8 mouse cellular contexts compared by ENCODE assay signal in the genomic region with DNA sequence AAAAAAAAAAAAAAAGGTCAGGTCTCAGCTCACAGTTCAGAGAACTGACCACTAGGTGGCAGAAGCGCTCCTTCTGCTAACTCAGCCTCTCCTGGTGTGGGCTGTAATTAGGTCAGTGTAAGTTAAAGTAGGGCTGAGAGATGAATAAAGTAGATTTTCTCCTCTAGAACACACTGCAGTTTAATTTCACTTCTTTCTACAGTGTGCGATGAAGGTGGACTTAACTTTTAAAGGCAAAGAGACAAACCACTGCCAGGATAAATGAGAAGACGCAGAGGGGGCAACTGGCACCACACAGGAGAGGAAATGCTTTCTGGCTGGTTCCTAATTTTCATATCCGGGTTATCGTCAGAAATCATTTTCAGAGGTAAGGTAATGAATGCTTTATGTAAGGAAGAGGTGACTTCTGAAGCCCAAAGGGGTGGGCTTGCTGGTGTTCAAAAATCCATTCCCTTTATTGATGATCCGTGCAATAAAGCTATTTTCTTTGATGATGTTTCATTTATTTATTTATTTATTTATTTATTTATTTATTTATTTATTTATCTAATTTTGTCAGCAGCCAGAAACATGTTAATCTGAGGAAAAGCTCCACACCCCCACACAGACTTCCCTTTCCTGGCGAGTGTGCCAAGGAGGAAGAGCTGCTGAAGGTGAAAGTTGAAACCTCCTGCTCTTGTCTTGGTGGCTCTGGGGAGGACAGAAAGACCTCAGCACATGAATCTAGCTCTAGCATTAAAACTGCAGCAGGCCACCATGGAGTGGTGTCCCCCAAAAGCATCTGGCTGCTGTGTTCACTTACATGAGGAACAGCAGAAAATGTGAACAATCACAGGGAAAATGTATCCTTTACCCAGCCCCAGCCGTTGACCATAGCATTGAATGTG.
DNase-seq lines count a peak whose midpoint lies in the region; ATAC-seq and TF ChIP-seq lines count a peak whose summit lies in the region.

No protein-coding gene starts in this region.

- TF ChIP-seq CTCF in G1E (IDR thresholded peaks at IDR 0.05; ENCODE audit: low read depth, low read length): peak; percentile 42; the same call in 1 of the 2 replicates
- peak; percentile 99 for TF ChIP-seq CTCF in layer of hippocampus, adult 2 months (conservative IDR thresholded peaks at IDR 0.05)
- peak; percentile 77 for TF ChIP-seq CTCF in lung, adult 2 months (IDR thresholded peaks at IDR 0.05; ENCODE audit: insufficient read depth, low read length)

- no peaks in the 10 kb centered on the region for H3K36me3 ChIP-seq in G1E (replicated peaks)
- H3K36me3 ChIP-seq in forebrain, embryonic 15.5 days: no peaks in the 10 kb centered on the region
- no peaks in the 10 kb centered on the region for H3K36me3 ChIP-seq in neural tube, embryonic 15.5 days

- peak; percentile 1 for DNase-seq in G1E (ENCODE audit: low spot score)
- peak; percentile 76 for DNase-seq in cerebellum, adult 11 months
- peak; percentile 88 for DNase-seq in heart, postnatal 4 days
- peak; percentile 67 to 75 for DNase-seq in layer of hippocampus, adult 2 months (ENCODE audit: low spot score in 2 of 2)
- peak; percentile 43 for DNase-seq in lung, adult 2 months
- peak; percentile 88 for DNase-seq in testis, postnatal 10 days (ENCODE audit: low spot score)

- no peaks in the 10 kb centered on the region for H3K9me3 ChIP-seq in G1E (replicated peaks)
- H3K9me3 ChIP-seq in forebrain, embryonic 15.5 days: no peaks in the 10 kb centered on the region
- H3K9me3 ChIP-seq in neural tube, embryonic 15.5 days (replicated peaks): no peaks in the 10 kb centered on the region

- no peaks in the 10 kb centered on the region for H3K27me3 ChIP-seq in G1E (ENCODE audit: insufficient read depth, low read length)
- H3K27me3 ChIP-seq in forebrain, embryonic 15.5 days: no peaks in the 10 kb centered on the region
- H3K27me3 ChIP-seq in neural tube, embryonic 15.5 days (replicated peaks): no peaks in the 10 kb centered on the region

- no peaks in the 10 kb centered on the region for H3K4me1 ChIP-seq in G1E (ENCODE audit: insufficient read depth, low read depth, low read length)
- H3K4me1 ChIP-seq in forebrain, embryonic 15.5 days: peaks cover 8% of the 10 kb centered on the region
- H3K4me1 ChIP-seq in lung, adult 2 months (ENCODE audit: control insufficient read depth, insufficient read depth, low read length): no peaks in the 10 kb centered on the region
- H3K4me1 ChIP-seq in neural tube, embryonic 15.5 days: peaks cover 7% of the 10 kb centered on the region

- peak; percentile 57 for ATAC-seq in G1E (ENCODE audit: extremely low read depth, insufficient number of reproducible peaks, low FRiP score, poor library complexity, severe bottlenecking)
- peak; percentile 97 for ATAC-seq in forebrain, embryonic 15.5 days (replicated peaks)
- peak; percentile 94 for ATAC-seq in neural tube, embryonic 15.5 days (ENCODE audit: low FRiP score)

- no peak overlapping the region for H3K4me3 ChIP-seq in G1E (ENCODE audit: low read depth, low read length)
- no peak overlapping the region for H3K4me3 ChIP-seq in forebrain, embryonic 15.5 days
- H3K4me3 ChIP-seq in layer of hippocampus, adult 2 months: peak overlapping the region; percentile 46
- H3K4me3 ChIP-seq in lung, adult 2 months (replicated peaks; ENCODE audit: extremely low read depth, low read depth, low read length): no peak overlapping the region
- H3K4me3 ChIP-seq in neural tube, embryonic 15.5 days (replicated peaks): peak overlapping the region; percentile 23; the same call in 1 of the 2 replicates

- H3K9ac ChIP-seq in forebrain, embryonic 15.5 days (replicated peaks): no peak overlapping the region
- H3K9ac ChIP-seq in neural tube, embryonic 15.5 days (replicated peaks): no peak overlapping the region; the same call in 1 of the 2 replicates

- no peak for TF ChIP-seq POLR2A in lung, adult 2 months (IDR thresholded peaks at IDR 0.05; ENCODE audit: borderline replicate concordance, extremely low read depth, low read depth, low read length)

- H3K4me2 ChIP-seq in forebrain, embryonic 15.5 days (replicated peaks): peak overlapping the region; percentile 17; the same call in 1 of the 2 replicates
- H3K4me2 ChIP-seq in neural tube, embryonic 15.5 days: peak overlapping the region; percentile 43

- 40% methylated on average over 8 of the region's 8 CpGs for WGBS in forebrain, embryonic 15.5 days
- WGBS in lung, adult 2 months: 30% methylated on average over 8 of the region's 8 CpGs
- 41% methylated on average over 8 of the region's 8 CpGs for WGBS in neural tube, embryonic 15.5 days

- no peak overlapping the region; the same call in 1 of the 2 replicates for H3K27ac ChIP-seq in forebrain, embryonic 15.5 days (replicated peaks)
- H3K27ac ChIP-seq in layer of hippocampus, adult 2 months: peak overlapping the region; percentile 76
- peak overlapping the region; percentile 54; the same call in 1 of the 2 replicates for H3K27ac ChIP-seq in neural tube, embryonic 15.5 days (replicated peaks)

Comparison
In these comparisons a context has a peak if more than half of its experiments do, and no peak if none do; other contexts are left out.
1. DNase-seq: peak in every context shown above with its lines; median percentile 88 in heart, postnatal 4 days; 88 in testis, postnatal 10 days; 76 in cerebellum, adult 11 months; 71 in layer of hippocampus, adult 2 months; 43 in lung, adult 2 months; 1 in G1E.
2. H3K4me3 ChIP-seq: peak in layer of hippocampus, adult 2 months (single experiment) and neural tube, embryonic 15.5 days (single experiment); none in G1E (single experiment), forebrain, embryonic 15.5 days (single experiment) and lung, adult 2 months (single experiment).
3. CTCF ChIP-seq: peak in every context shown above with its lines; median percentile 99 in layer of hippocampus, adult 2 months; 77 in lung, adult 2 months; 42 in G1E.
4. Peak in every context shown above with its lines, with median percentiles within 50 percentile points of each other: ATAC-seq.